Mouse (Mus musculus) hindlimb bud, embryonic 11.5 days (tissue): ENCODE measurements around the gene Btbd3.

ENCODE experiments used
- DNase-seq: peaks from one replicate; pipeline ENCODE4 v3.0.0-alpha.2; 2012; ENCODE audit warnings: low read depth, low spot score; ENCODE audit errors: extremely low spot score

The Btbd3 gene

GRCm38 (mm10) chr2:138374556-138374955 is 118.2 kb downstream of the Btbd3 start:
- DNase-seq, result no peak

- DNase-seq, result no peak
These were observed 122.5 kb downstream of the Btbd3 start for GRCm38 (mm10) chr2:138378855-138379254.

GRCm38 (mm10) chr2:138384762-138385161 is 128.4 kb downstream of the Btbd3 start:
- no peak for DNase-seq

GRCm38 (mm10) chr2:138388591-138388990 is 132.2 kb downstream of the Btbd3 start:
- no peak for DNase-seq

GRCm38 (mm10) chr2:138403046-138403445 is 146.7 kb downstream of the Btbd3 start:
- DNase-seq, result no peak

GRCm38 (mm10) chr2:138405753-138406528 is 149.6 kb downstream of the Btbd3 start:
- DNase-seq, result no peak

GRCm38 (mm10) chr2:138406703-138407102 is 150.3 kb downstream of the Btbd3 start:
- no peak for DNase-seq

- DNase-seq, result no peak
These were observed 156.2 kb downstream of the Btbd3 start for GRCm38 (mm10) chr2:138412537-138412936.

GRCm38 (mm10) chr2:138422321-138422720 is 166.0 kb downstream of the Btbd3 start:
- DNase-seq, result no peak

- DNase-seq, result no peak
These were observed 175.6 kb downstream of the Btbd3 start for GRCm38 (mm10) chr2:138431991-138432390.

GRCm38 (mm10) chr2:138446466-138446865 is 190.1 kb downstream of the Btbd3 start:
- DNase-seq, result no peak

- DNase-seq, result no peak
These were observed 190.6 kb downstream of the Btbd3 start for GRCm38 (mm10) chr2:138446943-138447342.

GRCm38 (mm10) chr2:138447681-138448080 is 191.3 kb downstream of the Btbd3 start:
- no peak for DNase-seq

GRCm38 (mm10) chr2:138468046-138468572 is 211.7 kb downstream of the Btbd3 start:
- no peak for DNase-seq

- DNase-seq, result no peak
These were observed 217.0 kb downstream of the Btbd3 start for GRCm38 (mm10) chr2:138473407-138473806.

GRCm38 (mm10) chr2:138476486-138476885 is 220.1 kb downstream of the Btbd3 start:
- no peak for DNase-seq

GRCm38 (mm10) chr2:138477278-138477677 is 220.9 kb downstream of the Btbd3 start:
- DNase-seq, result no peak

GRCm38 (mm10) chr2:138482541-138482940 is 226.2 kb downstream of the Btbd3 start:
- no peak for DNase-seq

- no peak for DNase-seq
These were observed 228.5 kb downstream of the Btbd3 start for GRCm38 (mm10) chr2:138484871-138485270.

- DNase-seq, result no peak
These were observed 234.5 kb downstream of the Btbd3 start for GRCm38 (mm10) chr2:138490688-138491405.

GRCm38 (mm10) chr2:138492176-138492575 is 235.8 kb downstream of the Btbd3 start:
- no peak for DNase-seq

GRCm38 (mm10) chr2:138503866-138504380 is 247.6 kb downstream of the Btbd3 start:
- DNase-seq, result peak; percentile 42
